Mouse (Mus musculus): Measurements from ENCODE around the gene Ccdc93. TPM values are rescaled to one million over a fixed set of nuclear protein-coding genes. Genes with fewer than 3 reads are reported as not detected.

Ccdc93 gene
- polyA plus RNA-seq, 1 experiment from 2014 or later: 12.1 TPM

DNA sequence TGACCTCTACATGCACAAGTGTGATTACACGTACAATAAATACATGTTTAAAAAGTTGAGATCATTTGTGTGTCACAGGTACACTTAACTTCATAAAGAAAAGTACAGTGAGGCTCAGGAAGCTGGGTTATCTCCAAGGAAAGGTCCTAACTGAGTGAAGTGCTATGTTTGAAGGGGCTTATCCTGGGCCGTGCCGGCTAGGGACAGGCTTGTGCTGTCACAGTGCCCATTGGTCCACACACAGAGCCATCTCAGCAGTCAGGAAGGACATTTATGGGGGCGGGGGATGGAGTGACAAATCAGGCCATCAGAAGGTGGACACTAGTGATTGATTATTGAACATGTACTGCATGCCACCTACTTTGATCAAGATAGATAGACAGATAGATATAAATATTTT, 22.2 kb downstream of the Ccdc93 start:
- no peaks in the 10 kb centered on the region for H3K9me3 ChIP-seq (replicated peaks)
- 92% methylated on average over 4 of the region's 4 CpGs for WGBS
- no peak overlapping the region for H3K4me3 ChIP-seq
- no peak for DNase-seq (ENCODE audit: low spot score)
- H3K27me3 ChIP-seq (ENCODE audit: low read depth, poor library complexity, severe bottlenecking): no peaks in the 10 kb centered on the region
- H3K27ac ChIP-seq: no peak overlapping the region
- peaks cover 34% of the 10 kb centered on the region for H3K4me1 ChIP-seq
- peaks cover 31% of the 10 kb centered on the region for H3K36me3 ChIP-seq

- Histone ChIP-seq H3K27me3 (ENCODE audit: low read depth, poor library complexity, severe bottlenecking) (no peaks in the 10 kb centered on the region), H3K4me3 (no peak overlapping the region), H3K4me1 (peaks cover 27% of the 10 kb centered on the region), H3K36me3 (peaks cover 14% of the 10 kb centered on the region), H3K27ac (peak overlapping the region; percentile 74), H3K9me3 (replicated peaks) (no peaks in the 10 kb centered on the region)
- DNase-seq (ENCODE audit: low spot score): no peak
- WGBS: 88% methylated on average over 6 of the region's 6 CpGs
Observed at GRCm38 (mm10) chr1:121454951-121455350, 24.1 kb downstream of the Ccdc93 start.

DNA sequence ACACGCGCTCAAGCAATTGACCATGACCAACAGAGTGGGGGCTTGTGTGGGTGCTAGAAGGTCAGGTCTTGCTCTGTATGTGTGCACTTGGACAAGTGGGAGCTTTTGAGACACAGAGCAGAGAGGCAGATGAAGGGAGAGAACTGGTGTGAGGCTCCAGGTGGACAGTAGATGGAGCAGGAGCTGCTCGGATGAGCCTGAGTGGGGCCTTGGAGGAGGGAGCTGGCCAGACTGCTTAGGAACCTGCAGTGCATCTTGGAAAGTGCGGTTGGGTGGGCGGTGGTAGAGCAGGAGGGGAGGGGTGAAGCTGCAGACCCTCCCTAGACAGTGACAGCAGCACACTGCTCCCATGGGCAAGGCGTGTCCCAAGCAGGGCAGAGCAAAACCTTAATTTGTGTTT, 29.2 kb downstream of the Ccdc93 start:
- no peak overlapping the region for H3K27ac ChIP-seq
- H3K36me3 ChIP-seq: peaks cover 26% of the 10 kb centered on the region
- 66% methylated on average over 6 of the region's 6 CpGs for WGBS
- no peak overlapping the region for H3K4me3 ChIP-seq
- no peaks in the 10 kb centered on the region for H3K27me3 ChIP-seq (ENCODE audit: low read depth, poor library complexity, severe bottlenecking)
- no peak for DNase-seq (ENCODE audit: low spot score)
- H3K4me1 ChIP-seq: peaks cover 14% of the 10 kb centered on the region
- no peaks in the 10 kb centered on the region for H3K9me3 ChIP-seq (replicated peaks)

DNA sequence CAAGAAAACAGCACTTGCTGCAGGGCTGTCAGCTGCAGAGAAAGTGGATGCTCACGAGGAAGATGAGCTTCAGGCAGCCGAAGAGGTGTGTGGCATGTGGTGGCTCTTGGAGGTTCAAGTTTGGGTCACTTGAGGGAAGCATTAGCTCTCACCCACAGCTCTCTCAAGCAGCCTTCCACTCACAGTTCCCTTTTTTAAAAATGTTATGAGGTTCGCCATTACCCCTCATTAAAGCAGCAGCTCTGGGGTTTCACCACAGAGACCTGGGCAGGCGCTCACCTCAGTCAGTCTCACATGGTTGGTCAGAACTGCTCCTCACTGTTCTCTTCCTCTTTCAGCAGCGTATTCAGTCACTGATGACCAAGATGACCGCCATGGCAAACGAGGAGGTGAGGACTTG, 31.0 kb downstream of the Ccdc93 start:
- WGBS: 89% methylated on average over 7 of the region's 7 CpGs
- Histone ChIP-seq H3K27ac (no peak overlapping the region), H3K9me3 (replicated peaks) (no peaks in the 10 kb centered on the region), H3K36me3 (peaks cover 23% of the 10 kb centered on the region), H3K4me3 (no peak overlapping the region), H3K27me3 (ENCODE audit: low read depth, poor library complexity, severe bottlenecking) (no peaks in the 10 kb centered on the region), H3K4me1 (peaks cover 14% of the 10 kb centered on the region)
- no peak for DNase-seq (ENCODE audit: low spot score)

GRCm38 (mm10) chr1:121462643-121463042, 31.8 kb downstream of the Ccdc93 start:
- no peak for DNase-seq (ENCODE audit: low spot score)
- WGBS: 68% methylated on average over 1 of the region's 1 CpGs
- H3K36me3 ChIP-seq: peaks cover 24% of the 10 kb centered on the region

DNA sequence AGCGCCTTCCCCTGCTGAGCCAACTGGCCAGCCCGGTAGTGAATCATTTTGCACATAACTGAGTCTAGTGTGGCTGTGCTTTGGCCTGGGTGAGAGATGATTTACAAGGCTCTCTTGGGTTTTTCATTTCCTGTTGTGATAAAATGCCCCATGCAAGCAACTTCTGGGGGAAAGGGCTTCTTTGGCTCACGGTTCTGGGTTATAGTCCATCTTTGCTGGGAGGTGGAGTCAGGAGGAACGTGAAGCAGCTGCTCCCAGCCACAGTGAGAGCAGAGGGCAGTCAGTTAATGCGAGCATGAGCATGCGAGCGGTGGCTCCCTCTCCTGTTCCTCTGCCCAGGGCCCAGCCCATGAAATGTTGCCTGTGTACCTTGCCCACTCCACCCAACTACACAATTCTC, 33.0 kb downstream of the Ccdc93 start:
- no peak for DNase-seq (ENCODE audit: low spot score)
- no peak overlapping the region for H3K4me3 ChIP-seq
- H3K27ac ChIP-seq: peak overlapping the region; percentile 27; the same call in 1 of the 2 replicates
- no peaks in the 10 kb centered on the region for H3K27me3 ChIP-seq (ENCODE audit: low read depth, poor library complexity, severe bottlenecking)
- peaks cover 14% of the 10 kb centered on the region for H3K4me1 ChIP-seq
- H3K9me3 ChIP-seq (replicated peaks): no peaks in the 10 kb centered on the region
- 66% methylated on average over 7 of the region's 7 CpGs for WGBS
- H3K36me3 ChIP-seq: peaks cover 27% of the 10 kb centered on the region

More at GRCm38 (mm10) chr1:121462643-121463042, 31.8 kb downstream of the Ccdc93 start:
- no peaks in the 10 kb centered on the region for H3K9me3 ChIP-seq (replicated peaks)
- H3K4me1 ChIP-seq: peaks cover 14% of the 10 kb centered on the region
- H3K4me3 ChIP-seq: no peak overlapping the region
- H3K27ac ChIP-seq: no peak overlapping the region
- H3K27me3 ChIP-seq (ENCODE audit: low read depth, poor library complexity, severe bottlenecking): no peaks in the 10 kb centered on the region

DNA sequence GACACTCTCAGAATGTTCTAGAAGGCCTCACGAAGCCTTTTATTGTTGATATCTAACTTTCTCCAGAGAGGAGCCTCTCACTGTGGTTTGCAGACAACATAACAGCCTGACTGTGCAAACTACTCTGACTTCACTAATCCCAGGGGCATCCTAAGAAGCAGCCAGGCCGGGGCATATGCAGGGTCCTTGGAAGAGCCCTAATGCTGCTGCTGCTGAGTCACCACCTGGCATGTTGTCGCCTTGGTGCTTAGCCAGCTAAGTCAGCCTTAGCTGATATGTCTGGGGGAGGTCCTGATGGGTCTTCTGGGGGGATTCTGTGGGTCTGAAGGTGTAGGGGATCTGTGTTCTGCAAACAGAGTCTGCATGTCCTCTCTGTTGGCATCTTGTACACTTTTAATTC, 35.4 kb downstream of the Ccdc93 start:
- H3K27ac ChIP-seq: no peak overlapping the region
- H3K9me3 ChIP-seq (replicated peaks): no peaks in the 10 kb centered on the region
- WGBS: 91% methylated on average over 3 of the region's 3 CpGs
- H3K4me3 ChIP-seq: no peak overlapping the region
- DNase-seq (ENCODE audit: low spot score): no peak
- H3K36me3 ChIP-seq: peaks cover 31% of the 10 kb centered on the region
- H3K27me3 ChIP-seq (ENCODE audit: low read depth, poor library complexity, severe bottlenecking): no peaks in the 10 kb centered on the region
- peaks cover 14% of the 10 kb centered on the region for H3K4me1 ChIP-seq

- H3K9me3 ChIP-seq (replicated peaks): no peaks in the 10 kb centered on the region
- DNase-seq (ENCODE audit: low spot score): no peak
- no peak overlapping the region for H3K4me3 ChIP-seq
- H3K27ac ChIP-seq: no peak overlapping the region
- 91% methylated on average over 2 of the region's 2 CpGs for WGBS
- peaks cover 11% of the 10 kb centered on the region for H3K4me1 ChIP-seq
- no peaks in the 10 kb centered on the region for H3K27me3 ChIP-seq (ENCODE audit: low read depth, poor library complexity, severe bottlenecking)
- H3K36me3 ChIP-seq: peaks cover 13% of the 10 kb centered on the region
Observed at GRCm38 (mm10) chr1:121468271-121468670, 37.4 kb downstream of the Ccdc93 start.

- Histone ChIP-seq H3K27me3 (ENCODE audit: low read depth, poor library complexity, severe bottlenecking) (no peaks in the 10 kb centered on the region), H3K36me3 (peaks cover 17% of the 10 kb centered on the region), H3K4me3 (no peak overlapping the region), H3K27ac (no peak overlapping the region), H3K4me1 (no peaks in the 10 kb centered on the region), H3K9me3 (replicated peaks) (no peaks in the 10 kb centered on the region)
- DNase-seq (ENCODE audit: low spot score): no peak
- WGBS: 91% methylated on average over 5 of the region's 5 CpGs
Observed at GRCm38 (mm10) chr1:121471503-121471902, 40.7 kb downstream of the Ccdc93 start.

DNA sequence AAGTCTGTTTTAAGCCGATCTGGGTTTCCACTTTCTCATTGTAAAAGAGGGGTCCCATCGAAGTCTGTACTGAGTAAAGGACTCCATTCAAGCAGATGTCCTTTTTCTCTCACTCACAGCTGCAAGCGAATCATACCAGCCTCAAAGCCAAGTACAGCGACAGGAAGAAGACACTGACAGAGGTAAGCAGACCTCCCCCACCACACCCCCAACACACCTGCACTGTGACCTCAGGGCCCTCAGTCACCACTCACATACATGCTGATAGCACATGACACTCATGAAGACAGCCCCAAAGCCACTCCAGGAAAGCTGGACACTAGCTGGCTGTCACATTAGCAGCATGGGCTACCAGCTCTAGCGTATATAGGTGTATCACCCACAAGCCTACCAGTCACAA, 46.9 kb downstream of the Ccdc93 start:
- 95% methylated on average over 5 of the region's 5 CpGs for WGBS
- Histone ChIP-seq H3K4me1 (no peaks in the 10 kb centered on the region), H3K9me3 (replicated peaks) (no peaks in the 10 kb centered on the region), H3K27ac (no peak overlapping the region), H3K4me3 (no peak overlapping the region), H3K27me3 (ENCODE audit: low read depth, poor library complexity, severe bottlenecking) (no peaks in the 10 kb centered on the region), H3K36me3 (peaks cover 50% of the 10 kb centered on the region)
- no peak for DNase-seq (ENCODE audit: low spot score)

- no peak for DNase-seq (ENCODE audit: low spot score)
- H3K9me3 ChIP-seq (replicated peaks): no peaks in the 10 kb centered on the region
- 89% methylated on average over 12 of the region's 12 CpGs for WGBS
- no peaks in the 10 kb centered on the region for H3K4me1 ChIP-seq
- H3K27me3 ChIP-seq (ENCODE audit: low read depth, poor library complexity, severe bottlenecking): no peaks in the 10 kb centered on the region
- no peak overlapping the region for H3K27ac ChIP-seq
- H3K36me3 ChIP-seq: peaks cover 55% of the 10 kb centered on the region
- no peak overlapping the region for H3K4me3 ChIP-seq
Observed at GRCm38 (mm10) chr1:121478284-121478980, 47.6 kb downstream of the Ccdc93 start.

- no peak for DNase-seq (ENCODE audit: low spot score)
- Histone ChIP-seq H3K36me3 (peaks cover 55% of the 10 kb centered on the region), H3K27ac (no peak overlapping the region), H3K4me3 (no peak overlapping the region), H3K27me3 (ENCODE audit: low read depth, poor library complexity, severe bottlenecking) (no peaks in the 10 kb centered on the region), H3K4me1 (no peaks in the 10 kb centered on the region), H3K9me3 (replicated peaks) (no peaks in the 10 kb centered on the region)
- WGBS: 93% methylated on average over 5 of the region's 5 CpGs
Observed at GRCm38 (mm10) chr1:121479403-121479802, 48.6 kb downstream of the Ccdc93 start.

GRCm38 (mm10) chr1:121483091-121483490, 52.2 kb downstream of the Ccdc93 start:
- no peak overlapping the region for H3K27ac ChIP-seq
- no peaks in the 10 kb centered on the region for H3K27me3 ChIP-seq (ENCODE audit: low read depth, poor library complexity, severe bottlenecking)
- WGBS: 91% methylated on average over 4 of the region's 4 CpGs
- DNase-seq (ENCODE audit: low spot score): no peak
- peaks cover 53% of the 10 kb centered on the region for H3K36me3 ChIP-seq
- H3K9me3 ChIP-seq (replicated peaks): no peaks in the 10 kb centered on the region
- no peaks in the 10 kb centered on the region for H3K4me1 ChIP-seq
- no peak overlapping the region for H3K4me3 ChIP-seq

DNA sequence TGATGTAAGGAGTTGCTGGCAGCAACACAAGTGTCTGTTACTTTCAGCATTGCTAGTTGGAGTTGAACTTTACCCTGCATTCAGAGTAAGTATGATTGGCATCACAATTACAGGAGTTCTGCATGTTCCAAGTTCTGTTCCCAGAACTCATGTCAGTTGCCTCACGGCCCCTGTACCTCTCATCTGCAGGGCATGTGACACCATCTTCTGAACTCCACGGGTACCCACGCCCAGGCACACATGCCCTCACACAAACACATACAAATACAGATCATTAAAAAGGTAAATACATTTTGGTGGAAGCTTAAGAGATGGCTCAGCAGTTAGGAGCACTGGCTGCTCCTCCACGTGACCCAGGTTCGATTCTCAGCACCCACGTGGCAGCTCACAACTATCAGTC, 56.0 kb downstream of the Ccdc93 start:
- Histone ChIP-seq H3K36me3 (peaks cover 30% of the 10 kb centered on the region), H3K4me3 (no peak overlapping the region)

More for the DNA sequence above, 56.0 kb downstream of the Ccdc93 start:
- H3K27me3 ChIP-seq (ENCODE audit: low read depth, poor library complexity, severe bottlenecking): no peaks in the 10 kb centered on the region
- WGBS: 94% methylated on average over 6 of the region's 6 CpGs
- H3K4me1 ChIP-seq: no peaks in the 10 kb centered on the region
- H3K9me3 ChIP-seq (replicated peaks): no peaks in the 10 kb centered on the region
- no peak for DNase-seq (ENCODE audit: low spot score)
- H3K27ac ChIP-seq: no peak overlapping the region
